Mouse (Mus musculus): ENCODE results near the gene Stx1b. TPM values are rescaled to one million over a fixed set of nuclear protein-coding genes. Genes with fewer than 3 reads are reported as not detected.

Stx1b gene
- polyA plus RNA-seq, 1 experiment: 2.2 TPM

- TF ChIP-seq CTCF (IDR thresholded peaks at IDR 0.05; ENCODE audit: control insufficient read depth, insufficient read depth, insufficient replicate concordance, low read depth, low read length) (no peak), POLR2A (IDR thresholded peaks at IDR 0.05; ENCODE audit: control insufficient read depth, low read depth, low read length) (no peak)
- Histone ChIP-seq H3K4me1 (ENCODE audit: control insufficient read depth, insufficient read depth, low read length) (no peaks in the 10 kb centered on the region), H3K27me3 (ENCODE audit: control insufficient read depth, insufficient read depth, low read length) (no peaks in the 10 kb centered on the region), H3K27ac (ENCODE audit: control insufficient read depth, insufficient read depth, low read depth, low read length) (no peak overlapping the region), H3K36me3 (ENCODE audit: control insufficient read depth, insufficient read depth, low read length) (no peaks in the 10 kb centered on the region), H3K4me3 (ENCODE audit: control insufficient read depth, low read depth, low read length) (no peak overlapping the region)
Observed at GRCm38 (mm10) chr7:127835550-127835949, 11.2 kb upstream of the Stx1b start.

DNA sequence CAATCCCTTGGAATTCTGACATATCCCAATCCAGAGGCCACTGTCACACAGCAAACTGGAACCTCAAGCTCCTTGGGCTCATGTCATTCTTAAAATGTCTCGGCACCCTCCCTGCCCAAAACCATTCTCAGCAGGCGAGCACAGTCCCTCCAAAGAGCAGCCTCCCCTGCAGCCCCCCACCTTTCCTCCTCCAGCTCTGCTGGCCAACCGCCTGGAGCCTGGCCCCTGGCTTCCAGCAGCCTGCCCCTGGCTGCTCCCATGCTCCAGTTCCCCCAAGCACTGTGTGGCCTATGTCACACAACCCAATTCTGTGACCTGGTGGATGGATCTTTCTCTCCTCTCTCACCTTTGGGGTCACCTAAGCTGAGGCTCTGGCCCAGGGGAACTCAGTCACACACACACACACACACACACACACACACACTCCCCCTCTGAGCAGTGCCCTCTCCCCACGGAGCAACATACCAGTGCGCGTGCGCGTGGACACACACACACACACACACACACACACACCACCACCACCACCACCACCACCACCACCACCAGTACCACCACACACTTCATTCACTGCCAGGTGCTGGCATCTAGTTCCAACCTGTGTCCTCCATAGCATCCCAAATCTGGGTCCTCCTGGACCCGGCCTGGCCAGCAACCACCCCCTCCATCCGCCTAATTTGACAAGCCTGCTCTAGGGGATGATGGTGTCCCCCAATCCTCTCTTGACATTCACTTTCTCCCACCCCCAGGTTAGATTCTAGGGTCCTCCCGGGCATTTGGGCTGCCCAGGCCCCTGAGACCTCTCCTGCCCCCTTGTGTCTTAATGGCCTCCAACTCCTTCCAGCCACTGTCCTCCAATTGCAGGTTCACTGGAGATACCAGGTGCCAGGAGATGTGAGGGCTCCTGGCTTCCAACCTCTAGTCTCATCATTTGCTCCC, 845 bp downstream of the Stx1b start:
- TF ChIP-seq POLR2A (IDR thresholded peaks at IDR 0.05; ENCODE audit: control insufficient read depth, low read depth, low read length): no peak
- no peak for TF ChIP-seq CTCF (IDR thresholded peaks at IDR 0.05; ENCODE audit: control insufficient read depth, insufficient read depth, insufficient replicate concordance, low read depth, low read length)
- Histone ChIP-seq H3K4me3 (ENCODE audit: control insufficient read depth, low read depth, low read length) (peak overlapping the region; percentile 61), H3K27me3 (ENCODE audit: control insufficient read depth, insufficient read depth, low read length) (no peaks in the 10 kb centered on the region), H3K36me3 (ENCODE audit: control insufficient read depth, insufficient read depth, low read length) (no peaks in the 10 kb centered on the region), H3K4me1 (ENCODE audit: control insufficient read depth, insufficient read depth, low read length) (peaks cover 14% of the 10 kb centered on the region), H3K27ac (ENCODE audit: control insufficient read depth, insufficient read depth, low read depth, low read length) (no peak overlapping the region)

DNA sequence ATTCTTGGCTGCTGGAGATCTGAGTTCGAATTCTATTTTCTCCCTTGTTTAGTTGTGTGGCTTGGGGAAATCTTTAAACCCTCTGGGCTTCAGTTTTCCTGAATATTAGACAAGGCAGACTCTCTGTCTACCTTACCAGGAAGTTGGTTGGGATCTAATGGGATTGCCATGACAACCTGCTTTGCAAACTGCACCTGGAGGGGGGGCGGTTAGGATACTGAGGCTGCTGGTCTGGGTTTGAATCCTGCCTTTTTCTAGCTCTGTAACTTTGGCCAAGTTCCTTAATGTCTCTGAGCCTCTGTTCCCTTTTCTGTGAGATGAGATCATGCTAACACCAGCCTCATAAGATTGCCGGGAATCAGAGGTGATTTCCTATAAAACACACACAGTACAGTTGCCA, 1.9 kb downstream of the Stx1b start:
- Histone ChIP-seq H3K4me1 (ENCODE audit: control insufficient read depth, insufficient read depth, low read length) (peaks cover 14% of the 10 kb centered on the region), H3K4me3 (ENCODE audit: control insufficient read depth, low read depth, low read length) (no peak overlapping the region), H3K27ac (ENCODE audit: control insufficient read depth, insufficient read depth, low read depth, low read length) (no peak overlapping the region), H3K36me3 (ENCODE audit: control insufficient read depth, insufficient read depth, low read length) (no peaks in the 10 kb centered on the region), H3K27me3 (ENCODE audit: control insufficient read depth, insufficient read depth, low read length) (no peaks in the 10 kb centered on the region)
- TF ChIP-seq CTCF (IDR thresholded peaks at IDR 0.05; ENCODE audit: control insufficient read depth, insufficient read depth, insufficient replicate concordance, low read depth, low read length) (no peak), POLR2A (IDR thresholded peaks at IDR 0.05; ENCODE audit: control insufficient read depth, low read depth, low read length) (no peak)

GRCm38 (mm10) chr7:127820836-127821509, 3.4 kb downstream of the Stx1b start:
- Histone ChIP-seq H3K27me3 (ENCODE audit: control insufficient read depth, insufficient read depth, low read length) (no peaks in the 10 kb centered on the region), H3K36me3 (ENCODE audit: control insufficient read depth, insufficient read depth, low read length) (no peaks in the 10 kb centered on the region), H3K4me3 (ENCODE audit: control insufficient read depth, low read depth, low read length) (no peak overlapping the region), H3K4me1 (ENCODE audit: control insufficient read depth, insufficient read depth, low read length) (peaks cover 14% of the 10 kb centered on the region), H3K27ac (ENCODE audit: control insufficient read depth, insufficient read depth, low read depth, low read length) (no peak overlapping the region)
- TF ChIP-seq POLR2A (IDR thresholded peaks at IDR 0.05; ENCODE audit: control insufficient read depth, low read depth, low read length) (no peak), CTCF (IDR thresholded peaks at IDR 0.05; ENCODE audit: control insufficient read depth, insufficient read depth, insufficient replicate concordance, low read depth, low read length) (no peak)

DNA sequence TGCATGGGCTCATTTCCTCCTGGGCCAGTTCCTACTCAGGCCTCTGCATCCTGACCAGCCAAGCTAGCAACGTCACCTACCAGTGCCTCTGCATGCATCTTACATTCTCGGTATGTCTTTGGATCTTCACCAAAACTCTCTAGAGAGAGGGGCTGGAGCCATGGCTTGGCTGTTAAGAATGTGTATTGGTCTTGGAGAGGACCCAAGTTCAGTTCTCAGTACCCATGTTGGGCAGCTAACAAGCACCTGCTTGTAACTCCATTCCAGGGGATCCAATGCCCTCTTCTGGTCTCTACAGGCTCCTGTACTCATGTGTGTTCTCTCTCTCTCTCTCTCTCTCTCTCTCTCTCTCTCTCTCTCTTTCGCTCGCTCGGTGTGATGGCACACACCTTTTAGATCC, 6.6 kb downstream of the Stx1b start:
- Histone ChIP-seq H3K27me3 (ENCODE audit: control insufficient read depth, insufficient read depth, low read length) (no peaks in the 10 kb centered on the region), H3K4me1 (ENCODE audit: control insufficient read depth, insufficient read depth, low read length) (peaks cover 2% of the 10 kb centered on the region; the same call in 1 of the 2 replicates), H3K27ac (ENCODE audit: control insufficient read depth, insufficient read depth, low read depth, low read length) (no peak overlapping the region), H3K36me3 (ENCODE audit: control insufficient read depth, insufficient read depth, low read length) (no peaks in the 10 kb centered on the region), H3K4me3 (ENCODE audit: control insufficient read depth, low read depth, low read length) (no peak overlapping the region)
- no peak for TF ChIP-seq POLR2A (IDR thresholded peaks at IDR 0.05; ENCODE audit: control insufficient read depth, low read depth, low read length)
- TF ChIP-seq CTCF (IDR thresholded peaks at IDR 0.05; ENCODE audit: control insufficient read depth, insufficient read depth, insufficient replicate concordance, low read depth, low read length): no peak

- no peak for TF ChIP-seq POLR2A (IDR thresholded peaks at IDR 0.05; ENCODE audit: control insufficient read depth, low read depth, low read length)
- no peak for TF ChIP-seq CTCF (IDR thresholded peaks at IDR 0.05; ENCODE audit: control insufficient read depth, insufficient read depth, insufficient replicate concordance, low read depth, low read length)
- Histone ChIP-seq H3K27me3 (ENCODE audit: control insufficient read depth, insufficient read depth, low read length) (no peaks in the 10 kb centered on the region), H3K4me1 (ENCODE audit: control insufficient read depth, insufficient read depth, low read length) (peaks cover 2% of the 10 kb centered on the region; the same call in 1 of the 2 replicates), H3K36me3 (ENCODE audit: control insufficient read depth, insufficient read depth, low read length) (no peaks in the 10 kb centered on the region), H3K4me3 (ENCODE audit: control insufficient read depth, low read depth, low read length) (no peak overlapping the region), H3K27ac (ENCODE audit: control insufficient read depth, insufficient read depth, low read depth, low read length) (no peak overlapping the region)
Observed at GRCm38 (mm10) chr7:127817053-127817452, 7.3 kb downstream of the Stx1b start.

Data from testis, adult 2 months (tissue).